Mouse (Mus musculus): ENCODE measurements around the gene Ror1. TPM values are rescaled to one million over a fixed set of nuclear protein-coding genes. Genes with fewer than 3 reads are reported as not detected.
A peak's percentile ranks its signal among the peaks of the same experiment; 100 is the strongest.

The Ror1 gene
- polyA plus RNA-seq, 1 experiment from 2014 or later: 8.3 TPM

GRCm38 (mm10) chr4:100181676-100182075 is 86.1 kb downstream of the Ror1 start:
- WGBS: 82% methylated on average over 5 of the region's 5 CpGs
- no peaks in the 10 kb centered on the region for H3K36me3 ChIP-seq (ENCODE audit: insufficient read depth, low read length)
- no peak overlapping the region for H3K4me3 ChIP-seq (replicated peaks; ENCODE audit: low read depth, low read length)
- no peaks in the 10 kb centered on the region for H3K27me3 ChIP-seq (ENCODE audit: insufficient read depth, low read length)
- H3K9ac ChIP-seq (ENCODE audit: low read depth, low read length): no peak overlapping the region
- no peak for TF ChIP-seq CTCF (IDR thresholded peaks at IDR 0.05; ENCODE audit: low read depth)
- no peaks in the 10 kb centered on the region for H3K9me3 ChIP-seq (replicated peaks; ENCODE audit: low read length)
- ATAC-seq (replicated peaks; ENCODE audit: low FRiP score, low read depth): no peak
- no peak overlapping the region for H3K27ac ChIP-seq
- H3K4me1 ChIP-seq (replicated peaks; ENCODE audit: insufficient read depth, low read length): no peaks in the 10 kb centered on the region
- no peak overlapping the region for H3K4me2 ChIP-seq (ENCODE audit: low read length)
- DNase-seq (ENCODE audit: low spot score): no peak

- Histone ChIP-seq H3K4me2 (ENCODE audit: low read length) (no peak overlapping the region), H3K9me3 (replicated peaks; ENCODE audit: low read length) (no peaks in the 10 kb centered on the region), H3K9ac (ENCODE audit: low read depth, low read length) (no peak overlapping the region), H3K36me3 (ENCODE audit: insufficient read depth, low read length) (no peaks in the 10 kb centered on the region), H3K4me3 (replicated peaks; ENCODE audit: low read depth, low read length) (no peak overlapping the region), H3K4me1 (replicated peaks; ENCODE audit: insufficient read depth, low read length) (peaks cover 5% of the 10 kb centered on the region; the same call in 1 of the 2 replicates), H3K27ac (no peak overlapping the region), H3K27me3 (ENCODE audit: insufficient read depth, low read length) (no peaks in the 10 kb centered on the region)
- DNase-seq (ENCODE audit: low spot score) (no peak), ATAC-seq (replicated peaks; ENCODE audit: low FRiP score, low read depth) (no peak)
- 87% methylated on average over 8 of the region's 8 CpGs for WGBS
- no peak for TF ChIP-seq CTCF (IDR thresholded peaks at IDR 0.05; ENCODE audit: low read depth)
Measured at GRCm38 (mm10) chr4:100186781-100187180, 91.2 kb downstream of the Ror1 start.

- Histone ChIP-seq H3K4me2 (ENCODE audit: low read length) (no peak overlapping the region), H3K9me3 (replicated peaks; ENCODE audit: low read length) (no peaks in the 10 kb centered on the region), H3K27me3 (ENCODE audit: insufficient read depth, low read length) (no peaks in the 10 kb centered on the region), H3K4me1 (replicated peaks; ENCODE audit: insufficient read depth, low read length) (peaks cover 5% of the 10 kb centered on the region; the same call in 1 of the 2 replicates), H3K36me3 (ENCODE audit: insufficient read depth, low read length) (no peaks in the 10 kb centered on the region), H3K4me3 (replicated peaks; ENCODE audit: low read depth, low read length) (no peak overlapping the region), H3K27ac (peak overlapping the region; percentile 39; the same call in 1 of the 2 replicates), H3K9ac (ENCODE audit: low read depth, low read length) (no peak overlapping the region)
- 37% methylated on average over 6 of the region's 6 CpGs for WGBS
- ATAC-seq (replicated peaks; ENCODE audit: low FRiP score, low read depth) (no peak), DNase-seq (ENCODE audit: low spot score) (peak; percentile 29)
- no peak for TF ChIP-seq CTCF (IDR thresholded peaks at IDR 0.05; ENCODE audit: low read depth)
Measured at GRCm38 (mm10) chr4:100187563-100188200, 92.1 kb downstream of the Ror1 start.

- Histone ChIP-seq H3K27ac (peak overlapping the region; percentile 39), H3K27me3 (ENCODE audit: insufficient read depth, low read length) (no peaks in the 10 kb centered on the region)
Measured at GRCm38 (mm10) chr4:100188201-100188699, 92.7 kb downstream of the Ror1 start.

GRCm38 (mm10) chr4:100191483-100191882 is 95.9 kb downstream of the Ror1 start:
- Histone ChIP-seq H3K4me1 (replicated peaks; ENCODE audit: insufficient read depth, low read length) (peaks cover 5% of the 10 kb centered on the region; the same call in 1 of the 2 replicates), H3K4me2 (ENCODE audit: low read length) (no peak overlapping the region), H3K9ac (ENCODE audit: low read depth, low read length) (no peak overlapping the region), H3K9me3 (replicated peaks; ENCODE audit: low read length) (no peaks in the 10 kb centered on the region), H3K36me3 (ENCODE audit: insufficient read depth, low read length) (no peaks in the 10 kb centered on the region), H3K27ac (no peak overlapping the region), H3K4me3 (replicated peaks; ENCODE audit: low read depth, low read length) (no peak overlapping the region), H3K27me3 (ENCODE audit: insufficient read depth, low read length) (no peaks in the 10 kb centered on the region)
- TF ChIP-seq CTCF (IDR thresholded peaks at IDR 0.05; ENCODE audit: low read depth): no peak
- ATAC-seq (replicated peaks; ENCODE audit: low FRiP score, low read depth) (no peak), DNase-seq (ENCODE audit: low spot score) (no peak)
- 56% methylated on average over 6 of the region's 6 CpGs for WGBS

More at GRCm38 (mm10) chr4:100188201-100188699, 92.7 kb downstream of the Ror1 start:
- H3K36me3 ChIP-seq (ENCODE audit: insufficient read depth, low read length): no peaks in the 10 kb centered on the region
- H3K4me2 ChIP-seq (ENCODE audit: low read length): no peak overlapping the region
- DNase-seq (ENCODE audit: low spot score): peak; percentile 61
- H3K9ac ChIP-seq (ENCODE audit: low read depth, low read length): no peak overlapping the region
- TF ChIP-seq CTCF (IDR thresholded peaks at IDR 0.05; ENCODE audit: low read depth): no peak
- H3K9me3 ChIP-seq (replicated peaks; ENCODE audit: low read length): no peaks in the 10 kb centered on the region
- WGBS: 18% methylated on average over 4 of the region's 4 CpGs
- H3K4me1 ChIP-seq (replicated peaks; ENCODE audit: insufficient read depth, low read length): peaks cover 5% of the 10 kb centered on the region; the same call in 1 of the 2 replicates
- no peak overlapping the region for H3K4me3 ChIP-seq (replicated peaks; ENCODE audit: low read depth, low read length)
- peak; percentile 54; the same call in 1 of the 2 replicates for ATAC-seq (replicated peaks; ENCODE audit: low FRiP score, low read depth)

- Histone ChIP-seq H3K36me3 (ENCODE audit: insufficient read depth, low read length) (no peaks in the 10 kb centered on the region), H3K4me3 (replicated peaks; ENCODE audit: low read depth, low read length) (no peak overlapping the region), H3K9ac (ENCODE audit: low read depth, low read length) (no peak overlapping the region), H3K4me1 (replicated peaks; ENCODE audit: insufficient read depth, low read length) (no peaks in the 10 kb centered on the region), H3K27me3 (ENCODE audit: insufficient read depth, low read length) (no peaks in the 10 kb centered on the region), H3K27ac (no peak overlapping the region), H3K9me3 (replicated peaks; ENCODE audit: low read length) (no peaks in the 10 kb centered on the region), H3K4me2 (ENCODE audit: low read length) (no peak overlapping the region)
- no peak for DNase-seq (ENCODE audit: low spot score)
- TF ChIP-seq CTCF (IDR thresholded peaks at IDR 0.05; ENCODE audit: low read depth): no peak
- no peak for ATAC-seq (replicated peaks; ENCODE audit: low FRiP score, low read depth)
- WGBS: 78% methylated on average over 3 of the region's 3 CpGs
Measured at GRCm38 (mm10) chr4:100194136-100194535, 98.5 kb downstream of the Ror1 start.
